Mouse (Mus musculus): ENCODE results near the gene Tdpoz4.
"Not testable (repeated sequence)": the region's sequence is repeated elsewhere in the genome, so short reads cannot be mapped to it uniquely, and the experiment has no call there.

Tdpoz4 gene

GRCm38 (mm10) chr3:93796098-93796497, at the start of gene Tdpoz4:
Gene Tdpoz4 (plus strand): TSS chr3:93796398.
- in situ Hi-C loops (cut with MboI, MseI) = loop anchor here (5.0 kb wide), 1 partner anchor 724 kb away; no protein-coding TSS in a partner anchor

- in situ Hi-C loops (cut with MboI, MseI) = not testable (repeated sequence)
These were observed 42.2 kb upstream of the Tdpoz4 start for GRCm38 (mm10) chr3:93754022-93754421.

- in situ Hi-C loops (cut with MboI, MseI) = not testable (repeated sequence)
These were observed 23.5 kb upstream of the Tdpoz4 start, which contains the start of gene Gm5773 for GRCm38 (mm10) chr3:93772700-93773099. Gene Gm5773 (plus strand): TSS chr3:93773000.

GRCm38 (mm10) chr3:93813341-93813740, 17.1 kb downstream of the Tdpoz4 start:
- in situ Hi-C loops (cut with MboI, MseI) = not testable (repeated sequence)

GRCm38 (mm10) chr3:93825720-93826119, 29.5 kb downstream of the Tdpoz4 start, which contains the start of gene Tdpoz3:
Gene Tdpoz3 (plus strand): TSS chr3:93826020.
- in situ Hi-C loops (cut with MboI, MseI) = not testable (repeated sequence)
